Mouse (Mus musculus) hindbrain, embryonic 15.5 days (tissue): ENCODE results near the gene Atf2. TPM values are rescaled to one million over a fixed set of nuclear protein-coding genes. Genes with fewer than 3 reads are reported as not detected.

Experiments
- polyA plus RNA-seq: library from polyadenylated mRNA; unstranded; fragments of >200 nt; fragmentation: Nextera tagmentation; extraction: Ambion mirVana; gene quantifications from 2 replicates; pipeline ENCODE4 v1.2.1, GENCODE M21; 2015

Gene Atf2
- polyA plus RNA-seq, 1 experiment from 2014 or later: 103 TPM

Other genes starting within 250 kb of the Atf2 start
- gene Chn1, start 117.3 kb downstream of the Atf2 start, polyA plus RNA-seq: 87.8 and 97.5 TPM in 2 replicates
- gene Atp5g3, start 18.7 kb upstream of the Atf2 start, polyA plus RNA-seq: 1,149 and 1,194 TPM in 2 replicates